Comparison of ENCODE assay signal across 8 mouse cellular contexts in the genomic region with DNA sequence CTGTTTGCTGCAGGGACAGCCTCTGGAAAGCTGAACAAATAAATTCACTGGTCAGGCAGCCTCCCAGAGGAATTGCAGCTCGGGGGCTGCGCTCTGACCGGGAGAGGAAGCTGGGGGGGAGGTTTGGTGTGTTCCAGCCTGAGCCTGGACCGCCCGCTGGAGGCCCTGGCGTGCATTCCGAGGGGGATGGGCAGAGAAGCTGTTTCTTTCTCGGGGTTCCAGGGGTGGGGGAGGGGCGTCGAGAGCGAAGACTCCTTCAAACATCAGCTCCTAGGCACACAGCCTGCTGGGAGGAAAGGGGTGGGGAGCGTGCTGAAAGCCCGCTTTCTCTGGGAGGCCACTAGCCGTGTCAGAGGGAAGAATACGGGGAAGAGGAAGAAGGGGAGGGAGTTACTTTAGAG. TPM values are rescaled to one million over a fixed set of nuclear protein-coding genes. Genes with fewer than 3 reads are reported as not detected.
DNase-seq lines count a peak whose midpoint lies in the region; ATAC-seq and TF ChIP-seq lines count a peak whose summit lies in the region.

No protein-coding gene starts in this region.

- intact Hi-C loops in gastrocnemius, postnatal 36 days (cut with DNase I): no loop called here
- intact Hi-C loops in left cerebral cortex, postnatal 4 days (cut with DNase I): no loop called here

- WGBS in intestine, postnatal 0 days: 10% methylated on average over 15 of the region's 15 CpGs
- 0% methylated on average over 15 of the region's 15 CpGs for WGBS in midbrain, embryonic 11.5 days

- H3K4me1 ChIP-seq in intestine, postnatal 0 days (replicated peaks; ENCODE audit: control insufficient read depth, insufficient read depth, low read length): no peaks in the 10 kb centered on the region; the same call in 1 of the 2 replicates
- H3K4me1 ChIP-seq in midbrain, embryonic 11.5 days (ENCODE audit: control insufficient read depth, insufficient read depth, low read length): peaks cover 36% of the 10 kb centered on the region

- H3K27ac ChIP-seq in intestine, postnatal 0 days (ENCODE audit: low read depth, low read length): peak overlapping the region; percentile 78
- H3K27ac ChIP-seq in midbrain, embryonic 11.5 days (ENCODE audit: low read depth, low read length): peak overlapping the region; percentile 94

- peak; percentile 43 to 72 for DNase-seq in adrenal gland, postnatal 36 days
- DNase-seq in embryo, embryonic 11.5 days (ENCODE audit: low read depth, low spot score): peak; percentile 94
- DNase-seq in gastrocnemius, postnatal 36 days: peak; percentile 45 to 63
- peak; percentile 92 for DNase-seq in left cerebral cortex, postnatal 4 days
- DNase-seq in midbrain, embryonic 11.5 days (ENCODE audit: low spot score, missing footprints): peak; percentile 98
- DNase-seq in spleen, postnatal 36 days (ENCODE audit: low spot score in 2 of 2): peak; percentile 15 to 26

- H3K27me3 ChIP-seq in intestine, postnatal 0 days (replicated peaks; ENCODE audit: control insufficient read depth, insufficient read depth, low read length): no peaks in the 10 kb centered on the region
- no peaks in the 10 kb centered on the region for H3K27me3 ChIP-seq in midbrain, embryonic 11.5 days (ENCODE audit: control insufficient read depth, insufficient read depth, low read length)

- no peaks in the 10 kb centered on the region; the same call in 1 of the 2 replicates for H3K9me3 ChIP-seq in intestine, postnatal 0 days (ENCODE audit: control insufficient read depth)
- peaks cover 2% of the 10 kb centered on the region; the same call in 1 of the 2 replicates for H3K9me3 ChIP-seq in midbrain, embryonic 11.5 days (ENCODE audit: control insufficient read depth, low read length)

- no peak overlapping the region for H3K4me3 ChIP-seq in intestine, postnatal 0 days (ENCODE audit: low read depth, low read length)
- H3K4me3 ChIP-seq in midbrain, embryonic 11.5 days (ENCODE audit: low read depth, low read length): peak overlapping the region; percentile 96; the same call in 1 of the 2 replicates

- TF ChIP-seq CTCF in intestine, postnatal 0 days (IDR thresholded peaks at IDR 0.05; ENCODE audit: low read depth): no peak

- H3K4me2 ChIP-seq in intestine, postnatal 0 days (replicated peaks; ENCODE audit: low read depth): peak overlapping the region; percentile 86
- peak overlapping the region; percentile 83 for H3K4me2 ChIP-seq in midbrain, embryonic 11.5 days

- ATAC-seq in intestine, postnatal 0 days: peak; percentile 15; the same call in 1 of the 2 replicates
- ATAC-seq in midbrain, embryonic 11.5 days (ENCODE audit: low FRiP score): peak; percentile 75
- ATAC-seq in activated CD4-positive, CD25-positive, alpha-beta regulatory T cell, adult 4 months: no peak

- H3K9ac ChIP-seq in intestine, postnatal 0 days (ENCODE audit: low read depth, low read length): no peak overlapping the region
- peak overlapping the region; percentile 98 for H3K9ac ChIP-seq in midbrain, embryonic 11.5 days (ENCODE audit: low read length)

- no peaks in the 10 kb centered on the region for H3K36me3 ChIP-seq in intestine, postnatal 0 days (ENCODE audit: control insufficient read depth, insufficient read depth)
- no peaks in the 10 kb centered on the region for H3K36me3 ChIP-seq in midbrain, embryonic 11.5 days (ENCODE audit: control insufficient read depth, insufficient read depth, low read length)

RNA-seq across cellular contexts. Expression of gene Zcchc3, which starts 3.9 kb away (rescaled TPM):
- total RNA-seq in adrenal gland, postnatal 36 days (2021): 1 to 10 TPM; 6.8 to 8.7 TPM
- total RNA-seq in gastrocnemius, postnatal 36 days (2021): 1 to 10 TPM in 1 of 2 experiments, under 1 TPM in 1; 0.84 to 2.1 TPM
- 15.7 and 18.1 TPM in 2 replicates for polyA plus RNA-seq in intestine, postnatal 0 days (2015; fragmentation: Nextera tagmentation; extraction: Ambion mirVana)
- 10 to 100 TPM; 12.5 to 13.8 TPM for total RNA-seq in left cerebral cortex, postnatal 4 days (2021)
- 52.0 and 55.0 TPM in 2 replicates for polyA plus RNA-seq in midbrain, embryonic 11.5 days (2014; fragmentation: Nextera tagmentation; extraction: Ambion mirVana)
- polyA plus RNA-seq in activated CD4-positive, CD25-positive, alpha-beta regulatory T cell, adult 4 months (2017; shearing (Covaris generic)): under 1 TPM; 0.70 to 0.74 TPM

RNA-seq across cellular contexts. Expression of gene 6820408C15Rik, which starts 4.4 kb away (rescaled TPM):
- total RNA-seq in adrenal gland, postnatal 36 days (2021): under 1 TPM; 0.17 to 0.26 TPM
- not detected for total RNA-seq in gastrocnemius, postnatal 36 days (2021)
- 0.34 and 0.37 TPM in 2 replicates for polyA plus RNA-seq in intestine, postnatal 0 days (2015; fragmentation: Nextera tagmentation; extraction: Ambion mirVana)
- total RNA-seq in left cerebral cortex, postnatal 4 days (2021): 1 to 10 TPM; 2.6 to 3.1 TPM
- polyA plus RNA-seq in midbrain, embryonic 11.5 days (2014; fragmentation: Nextera tagmentation; extraction: Ambion mirVana): 0.40 and 0.93 TPM in 2 replicates
- not detected for polyA plus RNA-seq in activated CD4-positive, CD25-positive, alpha-beta regulatory T cell, adult 4 months (2017; shearing (Covaris generic))

RNA-seq across cellular contexts. Expression of gene Sox12, which starts 13.1 kb away (rescaled TPM):
- 10 to 100 TPM in 1 of 2 experiments, 1 to 10 TPM in 1; 8.3 to 12.9 TPM for total RNA-seq in adrenal gland, postnatal 36 days (2021)
- total RNA-seq in gastrocnemius, postnatal 36 days (2021): 1 to 10 TPM; 1.4 to 1.5 TPM
- polyA plus RNA-seq in intestine, postnatal 0 days (2015; fragmentation: Nextera tagmentation; extraction: Ambion mirVana): 2.8 and 3.1 TPM in 2 replicates
- 100 to 1,000 TPM; 102 to 105 TPM for total RNA-seq in left cerebral cortex, postnatal 4 days (2021)
- polyA plus RNA-seq in midbrain, embryonic 11.5 days (2014; fragmentation: Nextera tagmentation; extraction: Ambion mirVana): 16.9 and 17.8 TPM in 2 replicates
- polyA plus RNA-seq in activated CD4-positive, CD25-positive, alpha-beta regulatory T cell, adult 4 months (2017; shearing (Covaris generic)): under 1 TPM; 0.30 to 0.33 TPM

RNA-seq across cellular contexts. Expression of gene Nrsn2, which starts 34.5 kb away (rescaled TPM):
- 1 to 10 TPM; 2.3 to 2.5 TPM for total RNA-seq in adrenal gland, postnatal 36 days (2021)
- total RNA-seq in gastrocnemius, postnatal 36 days (2021): not detected
- polyA plus RNA-seq in intestine, postnatal 0 days (2015; fragmentation: Nextera tagmentation; extraction: Ambion mirVana): 4.1 and 4.7 TPM in 2 replicates
- 10 to 100 TPM; 18.7 to 27.1 TPM for total RNA-seq in left cerebral cortex, postnatal 4 days (2021)
- polyA plus RNA-seq in midbrain, embryonic 11.5 days (2014; fragmentation: Nextera tagmentation; extraction: Ambion mirVana): 5.3 and 6.2 TPM in 2 replicates
- polyA plus RNA-seq in activated CD4-positive, CD25-positive, alpha-beta regulatory T cell, adult 4 months (2017; shearing (Covaris generic)): not detected

RNA-seq across cellular contexts. Expression of gene Defb23, which starts 53.4 kb away (rescaled TPM):
- not detected for total RNA-seq in adrenal gland, postnatal 36 days (2021)
- not detected for total RNA-seq in gastrocnemius, postnatal 36 days (2021)
- polyA plus RNA-seq in intestine, postnatal 0 days (2015; fragmentation: Nextera tagmentation; extraction: Ambion mirVana): not detected in 2 replicates
- not detected for total RNA-seq in left cerebral cortex, postnatal 4 days (2021)
- polyA plus RNA-seq in midbrain, embryonic 11.5 days (2014; fragmentation: Nextera tagmentation; extraction: Ambion mirVana): not detected in 2 replicates
- polyA plus RNA-seq in activated CD4-positive, CD25-positive, alpha-beta regulatory T cell, adult 4 months (2017; shearing (Covaris generic)): not detected

Comparison
In these comparisons a context has a peak if more than half of its experiments do, and no peak if none do; other contexts are left out.
1. DNase-seq: peak in every context shown above with its lines; median percentile 98 in midbrain, embryonic 11.5 days; 94 in embryo, embryonic 11.5 days; 92 in left cerebral cortex, postnatal 4 days; 58 in adrenal gland, postnatal 36 days; 54 in gastrocnemius, postnatal 36 days; 20 in spleen, postnatal 36 days.
2. RNA of gene Sox12, which starts 13.1 kb away (total RNA-seq): 102 to 105 TPM in left cerebral cortex, postnatal 4 days; 8.3 to 12.9 TPM in adrenal gland, postnatal 36 days and 1.4 to 1.5 TPM in gastrocnemius, postnatal 36 days; every median in the first group is over 4 times any median in the second.